Mouse (Mus musculus) fibroblast of lung, adult 2 months (primary cell): ENCODE results near the gene Foxl1.
"Not testable (repeated sequence)": the region's sequence is repeated elsewhere in the genome, so short reads cannot be mapped to it uniquely, and the experiment has no call there.

ENCODE experiments used
- DNase-seq: peaks from one replicate; pipeline ENCODE4 v3.0.0-alpha.2; 2011; ENCODE audit warnings: low read depth

Gene Foxl1

DNA sequence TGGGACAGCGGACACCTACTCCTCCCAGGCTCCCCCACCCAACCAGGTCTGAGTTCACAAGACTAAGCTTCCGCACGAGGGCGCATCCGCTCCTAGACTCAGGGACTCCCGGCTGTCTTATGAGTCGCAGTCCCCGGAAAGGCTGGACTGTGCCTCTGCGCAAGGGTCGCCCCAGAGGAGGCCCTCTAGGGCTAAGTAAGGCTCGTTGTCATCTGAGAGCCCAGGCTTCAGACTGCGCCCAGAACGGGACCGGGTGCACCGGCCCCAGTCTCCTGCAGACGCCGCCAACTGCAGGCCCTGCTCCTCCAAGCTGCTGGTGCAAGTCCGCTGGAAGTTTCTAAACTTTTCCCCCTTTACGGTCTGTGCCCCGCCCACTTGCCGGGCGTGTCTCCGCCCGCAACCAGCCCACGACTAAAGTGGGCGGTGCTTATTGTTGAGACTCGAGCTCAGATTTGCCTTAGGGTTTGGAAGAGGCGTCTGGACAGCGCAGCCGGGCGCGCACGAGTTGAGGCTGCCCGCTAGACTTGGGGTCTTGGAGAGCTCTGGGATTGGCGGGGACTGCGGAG is 2.3 kb upstream of the Foxl1 start:
- peak; percentile 91 for DNase-seq

DNA sequence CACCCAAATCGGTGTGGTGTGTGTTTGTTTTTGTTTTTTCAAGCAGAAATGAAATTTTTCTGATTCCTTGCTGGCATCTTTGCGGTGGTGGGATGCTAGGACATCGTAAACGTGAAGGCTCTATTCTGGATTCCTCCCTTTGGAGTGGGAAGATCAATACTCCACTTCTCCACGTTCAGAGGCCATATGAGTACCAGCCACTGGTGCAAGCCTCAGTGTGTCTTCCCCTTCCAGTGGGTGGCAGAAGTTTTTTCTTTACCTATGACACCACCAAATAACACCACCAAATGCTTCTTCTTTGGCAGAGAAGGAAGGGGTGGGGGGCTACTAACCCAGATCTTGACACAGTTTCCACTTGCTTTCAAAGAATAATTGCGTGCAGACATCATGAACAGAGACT is 1.5 kb upstream of the Foxl1 start:
- no peak for DNase-seq

DNA sequence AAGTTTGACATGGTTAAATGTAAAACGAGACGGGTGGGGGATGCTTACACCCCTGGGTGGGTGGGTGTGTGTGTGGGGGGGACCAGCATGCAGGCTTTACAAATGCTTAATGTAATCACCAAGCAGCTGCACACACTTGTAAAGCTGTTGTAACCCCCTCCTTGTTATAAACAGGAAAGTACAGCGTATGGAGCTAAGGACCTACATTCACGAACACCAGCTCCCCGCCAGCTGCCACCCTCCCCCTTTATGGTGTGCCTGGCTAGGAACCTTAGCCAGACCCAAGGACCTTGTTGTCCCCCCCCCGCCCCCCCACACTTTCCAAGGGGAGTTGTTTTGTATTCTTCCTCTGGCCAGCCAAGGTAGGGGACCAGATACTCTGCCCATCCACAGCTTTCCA is 1.0 kb upstream of the Foxl1 start:
- no peak for DNase-seq

DNA sequence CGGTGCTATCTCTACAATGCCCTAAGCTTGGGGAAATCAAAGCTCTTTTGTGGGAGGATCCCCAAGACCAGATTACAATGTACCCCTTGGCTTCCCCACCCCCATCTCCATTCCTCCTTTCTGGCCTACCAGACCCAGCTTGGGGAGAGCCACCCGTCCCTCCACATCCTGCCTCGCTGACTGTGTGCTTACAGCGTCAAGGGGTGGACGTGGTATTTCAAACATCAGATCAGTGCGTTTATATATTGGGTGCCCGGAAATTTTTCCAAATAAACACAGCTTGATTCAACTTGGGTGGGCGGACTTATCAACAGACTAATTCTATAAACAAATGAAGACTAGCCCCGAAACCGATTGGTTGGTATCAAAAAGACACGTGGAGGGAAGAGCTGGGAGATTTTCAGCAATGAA is 444 bp upstream of the Foxl1 start:
- DNase-seq: no peak

DNA sequence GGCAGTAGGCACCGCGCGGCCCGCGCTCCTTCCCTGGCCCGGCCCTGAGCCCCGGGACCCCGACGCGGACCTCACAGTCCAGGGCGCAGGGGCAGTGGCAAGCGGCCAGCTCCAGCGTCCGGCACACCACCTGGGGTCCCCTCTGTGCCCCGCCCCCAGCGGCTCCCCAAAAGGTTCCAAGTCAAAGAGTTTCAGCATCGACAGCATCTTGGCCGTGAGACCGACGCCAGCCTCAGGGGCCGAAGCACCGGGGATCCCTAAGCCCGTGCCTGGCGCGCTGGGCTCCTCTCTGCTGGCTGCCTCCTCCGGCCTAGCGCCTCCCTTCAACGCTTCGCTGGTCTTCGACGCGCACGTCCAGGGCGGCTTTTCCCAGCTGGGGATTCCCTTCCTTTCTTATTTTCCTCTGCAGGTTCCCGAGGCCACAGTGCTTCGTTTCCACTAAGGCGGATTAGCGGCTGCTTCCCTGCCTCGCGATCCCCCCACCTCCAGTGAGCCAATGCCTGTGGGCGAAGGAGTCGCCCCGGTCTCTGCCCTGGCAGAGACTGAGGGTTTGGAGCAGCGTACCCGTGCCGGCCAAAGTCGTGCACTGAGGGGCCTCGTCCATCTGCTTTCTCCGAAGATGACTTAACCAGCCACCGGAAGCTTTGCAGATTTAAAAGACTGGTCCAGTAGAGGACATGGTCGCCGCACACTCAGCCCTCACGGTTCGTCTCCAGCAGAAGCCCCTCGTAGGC is 958 bp downstream of the Foxl1 start:
- DNase-seq: no peak

DNA sequence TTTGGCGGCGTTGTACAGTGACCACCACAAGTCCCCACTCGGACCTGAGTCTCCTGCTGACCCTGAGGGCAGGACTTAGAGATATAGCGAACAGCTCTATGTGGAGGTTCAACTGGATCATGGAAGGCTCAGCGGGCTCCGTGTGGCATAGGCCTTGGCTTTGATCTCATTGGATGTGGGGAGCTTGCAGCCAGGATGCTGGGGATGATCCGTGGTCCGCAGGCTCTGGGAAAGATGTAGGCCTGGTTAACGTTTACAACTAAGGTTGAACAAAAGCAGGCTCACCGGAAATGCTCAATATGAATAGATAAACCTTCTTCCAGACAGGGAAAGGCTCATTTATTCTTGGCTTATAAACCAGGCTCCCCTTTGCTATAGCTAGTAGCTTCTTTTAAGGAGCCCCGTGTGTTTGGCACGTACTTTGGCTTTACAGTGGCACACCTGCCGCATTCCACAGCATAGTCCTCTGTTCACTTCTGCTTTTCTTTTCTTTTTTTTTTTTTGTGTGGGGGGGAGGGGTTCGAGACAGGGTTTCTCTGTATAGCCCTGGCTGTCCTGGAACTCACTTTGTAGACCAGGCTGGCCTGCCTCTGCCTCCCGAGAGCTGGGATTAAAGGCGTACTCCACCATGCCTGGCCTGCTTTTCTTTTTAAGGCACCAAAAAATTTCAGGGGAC is 1.7 kb downstream of the Foxl1 start:
- DNase-seq: no peak

DNA sequence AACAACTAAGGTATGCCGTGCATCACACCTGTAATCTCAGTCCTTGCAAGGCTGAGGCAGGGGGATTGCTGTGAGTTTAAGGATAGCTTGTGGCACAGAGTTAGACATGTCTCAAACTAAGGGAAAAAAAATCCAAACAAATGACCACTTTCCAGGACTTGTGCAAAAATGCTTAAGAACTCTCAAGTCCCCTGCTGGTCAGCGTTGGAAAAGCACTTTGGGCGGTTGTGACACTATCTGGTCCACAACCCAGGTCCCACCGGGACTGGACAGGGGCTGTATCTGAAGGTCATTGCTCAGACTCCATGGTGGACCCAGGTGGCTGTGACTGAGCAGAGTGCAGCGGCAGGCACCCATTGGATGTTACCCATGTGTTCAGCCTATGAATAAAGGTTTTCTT is 2.8 kb downstream of the Foxl1 start:
- no peak for DNase-seq

DNA sequence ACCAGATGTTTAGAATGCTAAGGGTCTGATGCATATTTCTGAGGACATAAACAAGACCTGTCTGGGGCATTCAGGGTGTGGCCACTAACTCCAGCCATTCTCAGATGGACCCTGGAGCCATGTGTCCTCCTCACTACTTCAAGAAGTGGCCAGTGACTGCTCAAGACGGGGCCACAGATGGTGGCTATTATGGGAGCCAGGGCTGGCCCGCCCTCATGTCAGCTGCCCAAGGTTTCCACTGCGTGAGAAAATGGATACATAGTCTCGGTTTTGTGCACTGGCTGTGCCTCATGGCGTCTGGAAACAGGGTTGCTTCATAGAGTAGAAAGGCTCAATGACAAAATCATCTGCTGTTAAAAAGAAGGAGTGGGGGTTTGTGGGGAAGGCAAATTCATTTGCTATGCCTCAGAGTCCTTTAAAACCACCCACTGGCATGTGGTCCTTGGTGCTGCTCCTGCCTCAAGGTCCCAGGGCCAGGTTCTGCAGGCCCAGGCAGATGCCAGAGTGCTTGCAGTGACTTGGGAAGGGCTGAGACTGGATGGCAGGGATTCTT is 5.3 kb downstream of the Foxl1 start:
- DNase-seq: peak; percentile 79

DNA sequence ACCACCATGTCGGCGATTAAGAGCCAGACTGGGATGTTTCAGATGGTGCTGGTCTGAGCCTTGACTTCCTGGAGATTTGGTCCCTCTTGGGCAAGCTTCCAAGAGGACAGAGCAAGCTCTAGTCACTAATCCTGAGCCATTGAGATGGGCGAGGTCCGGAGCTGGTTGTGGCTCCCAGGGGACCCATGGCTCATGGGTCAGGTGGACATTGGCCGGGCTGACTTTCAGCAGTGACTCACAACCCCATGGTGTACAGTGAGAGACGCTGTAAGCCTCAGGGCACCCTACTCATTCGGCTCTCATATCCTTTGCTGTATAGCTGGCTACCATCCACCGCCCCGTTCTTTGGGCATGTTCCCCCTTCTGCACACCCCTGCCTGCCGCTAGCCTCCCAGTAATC is 6.4 kb downstream of the Foxl1 start:
- no peak for DNase-seq

DNA sequence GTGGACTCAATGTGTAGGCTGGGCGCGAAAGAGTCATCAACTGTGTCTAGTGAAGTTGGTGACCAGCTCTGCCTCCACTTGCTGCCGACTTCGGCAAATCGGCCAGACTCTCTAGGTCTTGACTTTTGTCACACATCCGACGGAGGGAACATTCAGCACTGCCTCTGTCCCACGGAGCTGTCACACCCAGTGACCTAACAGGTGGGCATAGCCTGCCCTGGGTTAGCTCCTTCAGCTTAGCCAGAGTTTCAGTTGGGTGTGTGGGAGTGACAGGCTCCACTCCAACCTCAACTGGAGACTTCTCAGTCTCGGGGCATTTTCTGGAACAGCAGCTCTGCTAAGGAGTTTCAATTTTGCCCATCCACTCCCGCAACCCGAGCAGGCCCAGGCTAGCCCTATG is 6.8 kb downstream of the Foxl1 start:
- no peak for DNase-seq

DNA sequence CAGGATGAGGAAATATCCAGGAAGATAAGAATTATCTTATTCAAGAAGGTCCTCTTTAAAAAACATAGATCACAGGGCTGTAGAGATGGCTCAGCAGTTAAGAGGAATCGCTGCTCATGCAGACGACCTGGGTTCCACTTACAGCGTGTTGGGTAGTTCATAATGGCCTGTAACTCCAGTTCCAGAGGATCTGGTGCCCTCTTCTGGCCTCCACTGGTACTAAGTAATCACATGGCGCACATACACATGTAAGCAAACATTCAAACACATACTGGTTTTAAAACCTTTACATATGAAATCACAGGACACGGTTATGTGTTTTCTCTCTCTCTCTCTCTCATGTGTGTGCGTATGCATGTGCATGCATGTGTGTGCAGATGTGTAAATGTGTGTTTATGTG is 9.1 kb downstream of the Foxl1 start:
- no peak for DNase-seq

DNA sequence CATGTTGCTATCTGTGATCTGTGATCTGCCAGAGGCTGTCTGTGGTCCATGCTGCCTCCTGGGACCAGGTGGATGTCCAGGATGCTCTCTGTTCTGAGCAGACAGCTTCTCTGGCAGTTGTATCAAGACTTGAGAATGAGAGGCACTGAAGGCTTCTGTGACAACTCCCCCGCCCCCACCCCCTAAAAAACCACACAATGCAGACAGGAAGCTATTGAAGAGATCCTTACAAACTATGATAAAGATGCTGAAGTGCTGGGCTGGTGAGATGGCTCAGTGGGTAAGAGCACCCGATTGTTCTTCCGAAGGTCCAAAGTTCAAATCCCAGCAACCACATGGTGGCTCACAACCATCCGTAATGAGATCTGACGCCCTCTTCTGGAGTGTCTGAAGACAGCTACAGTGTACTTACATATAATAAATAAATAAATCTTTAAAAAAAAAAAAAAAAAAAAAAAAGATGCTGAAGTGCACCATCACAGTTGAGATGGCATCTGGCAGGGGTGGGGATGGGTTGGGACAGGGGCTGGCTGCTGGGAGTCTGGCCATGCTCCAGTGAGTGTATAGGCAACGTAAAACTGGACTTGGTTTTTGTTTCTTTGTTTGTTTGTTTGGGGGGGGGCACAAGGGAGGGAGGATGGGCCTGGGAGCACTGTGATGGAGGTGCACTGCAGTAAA is 17.9 kb downstream of the Foxl1 start:
- not testable (repeated sequence) for DNase-seq

DNA sequence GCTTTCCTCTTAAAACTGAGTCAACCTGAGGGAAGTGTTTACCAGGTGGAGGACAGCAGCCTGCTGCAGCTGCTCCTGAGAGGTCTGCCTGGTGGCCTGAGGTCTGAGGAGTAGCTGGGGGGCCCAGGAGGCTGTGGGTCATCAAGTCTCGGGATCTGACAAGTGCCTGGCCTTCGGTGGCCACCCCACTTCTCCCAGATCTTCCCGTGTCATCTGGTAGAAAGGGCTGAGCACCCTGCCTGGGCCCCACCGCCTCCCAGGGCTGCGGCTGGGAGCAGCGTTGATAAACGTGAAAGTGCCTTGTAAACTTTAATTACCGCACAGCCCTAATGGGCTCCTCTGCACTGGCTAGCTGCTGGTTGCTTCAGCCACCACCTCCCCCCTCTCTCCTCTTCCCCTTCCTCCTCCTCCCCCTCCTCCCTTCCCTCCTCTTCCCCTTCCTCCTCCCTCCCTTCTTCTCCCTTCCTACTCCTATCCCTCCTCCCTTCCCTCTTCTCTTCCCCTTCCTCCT is 20.9 kb downstream of the Foxl1 start:
- DNase-seq: no peak

DNA sequence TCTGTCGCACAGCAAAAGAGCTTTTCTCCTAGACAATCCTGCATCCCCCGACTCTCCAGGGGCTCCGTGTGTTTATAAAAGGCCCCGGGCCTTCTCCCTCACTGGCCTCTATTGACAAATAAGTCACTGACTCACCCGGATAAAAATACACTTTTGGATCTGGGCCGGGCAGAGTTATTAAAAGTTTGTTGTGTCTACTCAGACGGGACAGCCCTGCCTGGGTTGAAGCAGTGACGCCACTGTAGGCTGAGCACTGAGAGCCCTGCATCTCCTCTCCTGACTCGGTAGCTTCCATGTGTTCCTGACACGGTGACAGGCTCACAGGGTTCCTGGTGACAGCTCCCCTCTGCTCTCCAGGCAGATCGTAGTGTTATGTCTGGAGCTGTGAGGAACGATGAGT is 24.7 kb downstream of the Foxl1 start:
- peak; percentile 53 for DNase-seq

DNA sequence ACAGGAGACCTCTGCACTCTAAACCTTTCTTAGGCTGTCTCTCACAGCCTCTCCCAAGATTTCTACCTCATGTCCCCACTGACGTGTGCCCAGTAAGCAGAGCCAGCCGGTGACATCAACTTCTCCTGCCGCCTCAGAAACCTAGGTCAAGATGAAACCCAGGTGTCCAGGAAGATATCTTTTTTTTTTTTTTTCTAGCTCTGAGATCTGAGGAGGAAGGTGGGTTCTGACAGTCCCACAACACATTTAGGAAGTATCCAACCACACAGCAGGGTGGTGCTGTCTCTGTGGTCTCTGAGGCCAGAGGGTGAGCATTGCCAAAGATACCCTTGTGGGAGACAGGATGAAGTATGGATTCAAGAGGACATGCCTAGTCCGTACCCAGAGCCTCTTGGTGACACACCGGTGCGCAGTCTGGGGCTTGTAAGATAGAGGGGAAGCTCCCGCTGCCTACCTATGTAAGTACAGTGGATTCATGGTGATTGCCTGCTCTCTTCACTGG is 29.3 kb downstream of the Foxl1 start:
- no peak for DNase-seq

DNA sequence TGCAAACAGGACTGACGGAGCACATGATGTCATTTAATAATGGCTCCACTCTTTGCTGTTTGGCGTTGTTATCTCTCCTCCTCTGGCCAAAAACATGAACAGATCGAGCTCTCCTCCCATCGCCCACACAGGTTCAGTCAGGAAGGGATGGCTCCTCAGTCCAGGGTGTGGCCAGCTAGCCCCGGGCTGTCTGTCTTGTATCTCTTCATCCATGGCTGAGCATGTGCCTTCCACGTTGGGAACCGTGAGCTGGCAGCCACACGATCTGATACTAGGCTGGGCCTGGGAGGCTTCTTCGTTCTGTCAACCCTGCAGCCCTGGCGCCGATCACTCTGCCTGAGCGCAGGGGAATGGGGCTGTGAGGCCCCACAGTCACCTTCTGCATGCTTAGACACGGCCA is 31.1 kb downstream of the Foxl1 start:
- DNase-seq: no peak

DNA sequence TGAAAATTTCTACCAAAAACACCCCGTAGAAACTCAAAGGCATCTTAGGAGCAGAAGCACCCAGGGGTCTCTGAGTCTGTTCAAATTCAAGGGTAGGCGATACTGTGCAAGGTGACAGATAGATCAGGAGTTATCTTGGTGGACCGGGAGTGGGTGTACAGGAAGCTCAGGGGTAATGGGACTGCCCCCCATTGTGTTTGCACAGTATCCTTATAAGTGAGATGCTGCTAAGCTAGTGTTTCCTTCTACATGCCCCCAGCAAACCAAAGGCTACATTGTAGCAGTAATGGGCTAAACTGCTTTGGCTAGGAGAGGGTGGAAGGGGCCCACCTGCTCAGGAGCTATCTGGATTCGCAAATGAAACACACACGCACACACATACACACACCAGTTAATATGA is 33.7 kb downstream of the Foxl1 start:
- no peak for DNase-seq

DNA sequence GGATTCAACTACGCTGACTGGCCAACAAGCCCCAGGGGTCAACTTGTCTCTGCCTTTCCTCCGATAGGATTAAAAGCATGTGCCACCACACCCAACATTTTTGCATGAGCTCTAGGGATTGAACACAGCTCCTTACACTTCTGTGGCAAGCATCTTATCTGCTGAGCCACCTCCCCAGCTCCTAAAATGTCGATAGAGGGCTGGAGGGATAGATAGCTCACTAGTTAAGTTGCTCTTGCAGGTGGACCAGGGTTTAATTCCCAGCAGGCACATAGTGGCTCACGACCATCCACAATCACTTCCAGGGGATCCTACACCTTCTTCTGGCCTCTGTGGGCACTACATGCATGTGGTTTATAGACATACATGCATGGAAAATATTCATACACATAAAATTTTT is 34.7 kb downstream of the Foxl1 start:
- no peak for DNase-seq

DNA sequence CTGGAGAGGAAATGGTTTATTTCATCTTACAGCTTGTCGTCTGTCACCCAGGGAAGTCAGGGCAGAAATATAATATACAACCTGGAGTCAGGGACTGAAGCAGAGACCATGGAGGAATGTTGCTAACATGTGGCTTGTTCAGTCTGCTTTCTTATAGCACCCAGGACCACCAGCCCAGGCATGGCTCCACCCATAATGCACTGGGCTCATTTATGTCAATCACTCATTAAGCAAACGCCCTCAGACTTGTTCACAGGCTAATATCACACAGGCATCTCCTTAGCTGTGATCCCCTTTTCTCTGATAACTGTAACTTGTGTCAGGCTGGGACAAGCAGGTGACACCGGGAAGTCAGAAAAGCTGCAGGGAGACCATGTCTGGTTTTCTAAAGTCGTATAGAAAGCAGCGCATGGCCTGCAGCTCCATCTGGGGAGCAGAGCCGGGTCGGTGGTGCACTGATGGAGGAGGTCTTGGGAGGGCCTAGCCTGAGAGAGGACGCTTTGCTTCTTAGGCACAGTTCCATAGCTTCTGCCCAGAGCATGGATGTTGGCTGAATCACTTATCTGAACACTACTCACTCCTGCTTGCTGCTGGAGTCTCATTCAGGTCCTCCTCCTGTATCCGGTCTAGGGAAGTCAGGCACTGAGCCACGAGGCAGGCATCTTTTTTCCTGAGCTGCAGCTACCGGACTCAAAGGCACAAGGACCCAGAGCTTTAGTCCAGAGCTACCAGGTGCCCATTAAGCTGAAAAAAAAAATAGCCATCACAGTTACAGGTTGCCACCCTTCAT is 35.4 kb downstream of the Foxl1 start:
- peak; percentile 19 for DNase-seq

DNA sequence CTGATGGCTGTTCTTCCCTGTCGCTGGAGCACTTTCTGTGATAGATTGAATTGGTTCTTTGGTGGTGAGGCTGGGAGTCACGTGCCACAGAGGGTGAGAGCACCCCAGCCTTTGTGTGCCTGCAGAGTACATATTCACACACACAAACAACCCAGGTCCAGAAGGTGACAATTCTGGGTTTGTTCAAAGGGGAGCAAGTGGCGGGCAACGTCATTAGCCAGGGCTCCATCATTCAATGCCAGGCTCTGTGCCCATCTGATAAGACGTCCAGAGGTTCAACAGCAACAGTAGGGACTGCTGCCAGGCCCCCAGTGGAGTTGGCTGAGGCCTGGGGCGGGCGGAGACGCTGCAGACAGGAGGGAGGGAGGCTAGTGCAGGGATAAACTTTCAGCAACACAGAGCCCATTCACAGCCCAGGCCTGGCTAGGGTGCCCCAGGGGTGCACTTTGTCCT is 36.3 kb downstream of the Foxl1 start:
- DNase-seq: peak; percentile 89

DNA sequence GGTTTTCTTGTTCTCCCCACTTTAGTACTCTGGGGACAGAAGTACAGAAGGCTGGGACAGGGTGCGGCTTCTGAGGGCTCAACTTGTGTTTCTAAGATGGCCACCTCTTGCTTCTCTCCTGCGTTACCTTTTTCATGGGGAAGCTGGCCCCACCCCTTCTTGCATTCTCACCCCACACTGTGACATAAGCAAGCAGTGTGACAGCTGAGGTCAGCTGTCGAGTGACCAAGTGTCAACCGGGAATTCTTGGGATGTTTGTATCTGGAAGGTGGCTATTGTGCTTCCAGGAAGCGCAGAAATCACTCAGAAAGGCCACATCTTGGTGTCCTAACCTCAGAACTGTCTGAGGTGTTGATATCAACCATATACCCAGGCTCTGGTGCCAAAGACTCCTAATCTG is 40.3 kb downstream of the Foxl1 start:
- DNase-seq: no peak
